Mouse (Mus musculus): ENCODE measurements at regions not wholly inside any gene's neighbourhood (a gene's known extent, or its start where the extent isn't known, plus 50 kb on each side); places are given as distances from the start of the nearest gene placed in this dataset.
A peak's percentile ranks its signal among the peaks of the same experiment; 100 is the strongest.

- DNase-seq (ENCODE audit: low spot score) = no peak
These were observed 99.8 kb downstream of the Olfm4 start for GRCm38 (mm10) chr14:80083724-80084123.

GRCm38 (mm10) chr14:80097238-80097637, 113.4 kb downstream of the Olfm4 start:
- DNase-seq (ENCODE audit: low spot score) = no peak

GRCm38 (mm10) chr14:80113115-80113687, 129.3 kb downstream of the Olfm4 start:
- no peak for DNase-seq (ENCODE audit: low spot score)

- DNase-seq (ENCODE audit: low spot score) = no peak
These were observed 130.4 kb downstream of the Olfm4 start for GRCm38 (mm10) chr14:80114326-80114725.

- no peak for DNase-seq (ENCODE audit: low spot score)
These were observed 141.3 kb downstream of the Olfm4 start for GRCm38 (mm10) chr14:80125156-80125555.

- no peak for DNase-seq (ENCODE audit: low spot score)
These were observed 144.3 kb downstream of the Olfm4 start for GRCm38 (mm10) chr14:80128181-80128580.

GRCm38 (mm10) chr14:80137541-80137940, 153.7 kb downstream of the Olfm4 start:
- DNase-seq (ENCODE audit: low spot score) = no peak

GRCm38 (mm10) chr14:80138991-80139791, 155.3 kb downstream of the Olfm4 start:
- DNase-seq (ENCODE audit: low spot score) = no peak

GRCm38 (mm10) chr14:80157002-80157401, 173.1 kb downstream of the Olfm4 start:
- no peak for DNase-seq (ENCODE audit: low spot score)

- no peak for DNase-seq (ENCODE audit: low spot score)
These were observed 185.3 kb downstream of the Olfm4 start for GRCm38 (mm10) chr14:80169211-80169610.

- DNase-seq (ENCODE audit: low spot score) = no peak
These were observed 186.7 kb downstream of the Olfm4 start for GRCm38 (mm10) chr14:80170450-80171180.

- DNase-seq (ENCODE audit: low spot score) = no peak
These were observed 189.1 kb downstream of the Olfm4 start for GRCm38 (mm10) chr14:80172799-80173484.

GRCm38 (mm10) chr14:80176464-80176863, 192.6 kb downstream of the Olfm4 start:
- DNase-seq (ENCODE audit: low spot score) = no peak

- no peak for DNase-seq (ENCODE audit: low spot score)
These were observed 211.2 kb downstream of the Olfm4 start for GRCm38 (mm10) chr14:80195041-80195440.

- DNase-seq (ENCODE audit: low spot score) = no peak
These were observed 229.0 kb downstream of the Olfm4 start for GRCm38 (mm10) chr14:80212916-80213315.

GRCm38 (mm10) chr14:80213666-80214065, 229.8 kb downstream of the Olfm4 start:
- no peak for DNase-seq (ENCODE audit: low spot score)

GRCm38 (mm10) chr14:80215960-80216552, 232.2 kb downstream of the Olfm4 start:
- peak; percentile 11 for DNase-seq (ENCODE audit: low spot score)

GRCm38 (mm10) chr14:80232066-80232465, 248.2 kb downstream of the Olfm4 start:
- no peak for DNase-seq (ENCODE audit: low spot score)

- no peak for DNase-seq (ENCODE audit: low spot score)
These were observed 249.1 kb downstream of the Olfm4 start for GRCm38 (mm10) chr14:80232976-80233375.

GRCm38 (mm10) chr14:80237136-80237535, 253.3 kb downstream of the Olfm4 start:
- DNase-seq (ENCODE audit: low spot score) = no peak

GRCm38 (mm10) chr14:80237552-80237951, 253.7 kb downstream of the Olfm4 start:
- no peak for DNase-seq (ENCODE audit: low spot score)

Measured in gastrocnemius, adult 18-20 months (tissue).